Mouse (Mus musculus) CH12.LX (cell line): Measurements from ENCODE around the gene Pih1d2. TPM values are rescaled to one million over a fixed set of nuclear protein-coding genes. Genes with fewer than 3 reads are reported as not detected.

ENCODE experiments used
- DNase-seq: peaks from one replicate; pipeline ENCODE4 v3.0.0-alpha.2; 2013; ENCODE audit errors: extremely low read depth
- H3K27ac ChIP-seq: 2 replicates; pipeline ENCODE4 v1.5.1; 2012; ENCODE audit warnings: low read depth, mild to moderate bottlenecking, control low read depth, moderate library complexity; ENCODE audit not compliant: insufficient read depth
- H3K27me3 ChIP-seq: replicated peaks from 2 replicates; pipeline ENCODE3; 2012; ENCODE audit warnings: inconsistent platforms
- H3K36me3 ChIP-seq, 2 experiments: replicated peaks in 1 of 2; 2 replicates each; pipeline versions ENCODE3 to v1.6.1; 2012; ENCODE audit warnings: inconsistent platforms in 1 of 2, low read length in 1 of 2, mild to moderate bottlenecking in 1 of 2, mixed read lengths in 1 of 2, moderate library complexity in 1 of 2; ENCODE audit not compliant: control insufficient read depth in 1 of 2, insufficient read depth in 1 of 2
- H3K4me1 ChIP-seq, 2 experiments: 2 replicates each; pipeline ENCODE4 v1.6.1; 2012; ENCODE audit warnings: inconsistent platforms in 1 of 2, moderate library complexity in 1 of 2; ENCODE audit not compliant: insufficient read depth in 2 of 2, control insufficient read depth in 1 of 2
- H3K4me2 ChIP-seq: 2 replicates; pipeline ENCODE4 v1.6.1; 2012; ENCODE audit warnings: low read depth, mild to moderate bottlenecking, control low read depth; ENCODE audit not compliant: poor library complexity, insufficient read depth, severe bottlenecking
- H3K4me3 ChIP-seq, 3 experiments: fragments of 150-350 bp in 1 of 3; sonication (generic) in 1 of 3; replicated peaks in 1 of 3; 2 replicates each; pipeline versions ENCODE3 to v1.5.1; 2011 to 2012; ENCODE audit warnings: low read depth in 2 of 3, low read length in 2 of 3, mild to moderate bottlenecking in 2 of 3, moderate library complexity in 2 of 3, control low read depth in 1 of 3, improper control_type of control experiment in 1 of 3, inconsistent platforms in 1 of 3, mixed read lengths in 1 of 3; ENCODE audit not compliant: poor library complexity in 1 of 3
- H3K79me2 ChIP-seq: replicated peaks from 2 replicates; pipeline ENCODE4 v1.6.1; 2012; ENCODE audit warnings: mild to moderate bottlenecking, moderate library complexity; ENCODE audit not compliant: control insufficient read depth, poor library complexity, insufficient read depth, severe bottlenecking; ENCODE audit errors: extremely low read depth
- H3K9ac ChIP-seq: 2 replicates; pipeline ENCODE4 v1.6.1; 2012; ENCODE audit warnings: low read depth, mild to moderate bottlenecking, control low read depth, moderate library complexity; ENCODE audit not compliant: insufficient read depth
- H3K9me3 ChIP-seq: replicated peaks from 2 replicates; pipeline ENCODE3; 2012; ENCODE audit warnings: low read length, inconsistent platforms, mixed read lengths
- BHLHE40 ChIP-seq: IDR thresholded peaks from 2 replicates; pipeline ENCODE4 v1.6.1; 2011; ENCODE audit warnings: mild to moderate bottlenecking, low read depth, low read length, improper control_type of control experiment
- CHD2 ChIP-seq: IDR thresholded peaks from 2 replicates; pipeline ENCODE4 v1.6.1; 2011; ENCODE audit warnings: low read length, improper control_type of control experiment
- CTCF ChIP-seq, 2 experiments: IDR thresholded peaks in 1 of 2; conservative IDR thresholded peaks in 1 of 2; 2 replicates each; pipeline ENCODE4 v1.5.1; 2011 to 2012; ENCODE audit warnings: low read depth in 2 of 2, low read length in 2 of 2, improper control_type of control experiment in 1 of 2, inconsistent platforms in 1 of 2, mild to moderate bottlenecking in 1 of 2, moderate library complexity in 1 of 2
- E2F4 ChIP-seq: IDR thresholded peaks from 2 replicates; pipeline ENCODE4 v1.6.1; 2011; ENCODE audit warnings: low read depth, low read length, improper control_type of control experiment; ENCODE audit not compliant: insufficient replicate concordance
- ELF1 ChIP-seq: IDR thresholded peaks from 2 replicates; pipeline ENCODE4 v1.6.1; 2014; ENCODE audit warnings: low read depth, mild to moderate bottlenecking, inconsistent platforms, low read length, improper control_type of control experiment
- EP300 ChIP-seq: IDR thresholded peaks from 2 replicates; pipeline ENCODE4 v1.6.1; 2011; ENCODE audit warnings: low read length, improper control_type of control experiment
- ETS1 ChIP-seq: conservative IDR thresholded peaks from 2 replicates; pipeline ENCODE4 v1.6.1; 2012; ENCODE audit warnings: low read depth, mild to moderate bottlenecking, inconsistent platforms, low read length, improper control_type of control experiment, moderate library complexity
- IRF4 ChIP-seq: IDR thresholded peaks from 2 replicates; pipeline ENCODE4 v1.6.1; 2014; ENCODE audit warnings: low read depth, mild to moderate bottlenecking, inconsistent platforms, low read length, improper control_type of control experiment
- JUN ChIP-seq: IDR thresholded peaks from 2 replicates; pipeline ENCODE4 v1.6.1; 2011; ENCODE audit warnings: low read depth, mild to moderate bottlenecking, low read length, improper control_type of control experiment, moderate library complexity; ENCODE audit not compliant: insufficient read depth
- JUND ChIP-seq: conservative IDR thresholded peaks from 2 replicates; pipeline ENCODE4 v1.6.1; 2011; ENCODE audit warnings: low read depth, low read length, improper control_type of control experiment
- KAT2A ChIP-seq: IDR thresholded peaks from 2 replicates; pipeline ENCODE4 v1.6.1; 2012; ENCODE audit warnings: low read length, improper control_type of control experiment, inconsistent platforms; ENCODE audit not compliant: insufficient replicate concordance
- MAFK ChIP-seq: IDR thresholded peaks from 2 replicates; pipeline ENCODE4 v1.6.1; 2011; ENCODE audit warnings: low read length, improper control_type of control experiment; ENCODE audit not compliant: insufficient replicate concordance
- MAX ChIP-seq: IDR thresholded peaks from 2 replicates; pipeline ENCODE4 v1.6.1; 2011; ENCODE audit warnings: low read length, improper control_type of control experiment
- MAZ ChIP-seq: IDR thresholded peaks from 2 replicates; pipeline ENCODE4 v1.6.1; 2012; ENCODE audit warnings: low read depth, mild to moderate bottlenecking, inconsistent platforms, low read length, improper control_type of control experiment, moderate library complexity
- MXI1 ChIP-seq: IDR thresholded peaks from 2 replicates; pipeline ENCODE4 v1.6.1; 2011; ENCODE audit warnings: mild to moderate bottlenecking, low read depth, low read length, improper control_type of control experiment
- MYC ChIP-seq: IDR thresholded peaks from 2 replicates; pipeline ENCODE4 v1.6.1; 2011; ENCODE audit warnings: low read depth, mild to moderate bottlenecking, improper control_type of control experiment, low read length
- NELFE ChIP-seq: IDR thresholded peaks from 2 replicates; pipeline ENCODE4 v1.6.1; 2011; ENCODE audit warnings: low read depth, low read length, improper control_type of control experiment
- NRF1 ChIP-seq: IDR thresholded peaks from 2 replicates; pipeline ENCODE4 v1.6.1; 2014; ENCODE audit warnings: low read depth, mild to moderate bottlenecking, inconsistent platforms, low read length, improper control_type of control experiment, moderate library complexity
- PAX5 ChIP-seq: IDR thresholded peaks from 2 replicates; pipeline ENCODE4 v1.6.1; 2012; ENCODE audit warnings: low read length, inconsistent platforms, mixed read lengths
- POLR2A ChIP-seq: IDR thresholded peaks from 2 replicates; pipeline ENCODE4 v1.6.1; 2011; ENCODE audit warnings: low read depth, mild to moderate bottlenecking, improper control_type of control experiment, low read length
- POLR2AphosphoS2 ChIP-seq: IDR thresholded peaks from 2 replicates; pipeline ENCODE4 v1.6.1; 2011; ENCODE audit warnings: low read depth, low read length, improper control_type of control experiment
- RCOR1 ChIP-seq: conservative IDR thresholded peaks from 2 replicates; pipeline ENCODE4 v1.6.1; 2012; ENCODE audit warnings: low read depth, mild to moderate bottlenecking, inconsistent platforms, low read length, improper control_type of control experiment
- SMC3 ChIP-seq: IDR thresholded peaks from 2 replicates; pipeline ENCODE4 v1.6.1; 2011; ENCODE audit warnings: low read depth, low read length, improper control_type of control experiment
- TBP ChIP-seq: conservative IDR thresholded peaks from 2 replicates; pipeline ENCODE4 v1.6.1; 2011; ENCODE audit warnings: low read depth, low read length, improper control_type of control experiment
- TCF12 ChIP-seq: IDR thresholded peaks from 2 replicates; pipeline ENCODE4 v1.6.1; 2014; ENCODE audit warnings: low read depth, mild to moderate bottlenecking, inconsistent platforms, low read length, improper control_type of control experiment
- UBTF ChIP-seq: IDR thresholded peaks from 2 replicates; pipeline ENCODE4 v1.6.1; 2012; ENCODE audit warnings: low read depth, mild to moderate bottlenecking, inconsistent platforms, low read length, improper control_type of control experiment, moderate library complexity
- USF2 ChIP-seq: conservative IDR thresholded peaks from 2 replicates; pipeline ENCODE4 v1.6.1; 2011; ENCODE audit warnings: low read depth, low read length, improper control_type of control experiment
- ZKSCAN1 ChIP-seq: IDR thresholded peaks from 2 replicates; pipeline ENCODE4 v1.6.1; 2012; ENCODE audit warnings: low read depth, inconsistent platforms, low read length, improper control_type of control experiment, borderline replicate concordance
- ZMIZ1 ChIP-seq: IDR thresholded peaks from 2 replicates; pipeline ENCODE4 v1.6.1; 2012; ENCODE audit warnings: low read depth, mild to moderate bottlenecking, inconsistent platforms, low read length, improper control_type of control experiment
- dilution Hi-C: fragments of 300-500 bp; cut with MboI; formaldehyde crosslinking; loops from 2 replicates; pipeline ENCODE4 v1.14.3; 2020; ENCODE audit warnings: low sequenced_read_pairs; ENCODE audit not compliant: extremely low pct_unique_long_range_greater_than_20kb, extremely low pct_ligation_motif_present
- in situ Hi-C: fragments of 300-500 bp; cut with MboI; formaldehyde crosslinking; loops from 3 replicates; pipeline ENCODE4 v1.14.3; 2019; ENCODE audit warnings: low sequenced_read_pairs, low pct_ligation_motif_present, low pct_unique_long_range_greater_than_20kb, mixed read lengths
- polyA plus RNA-seq: library from polyadenylated mRNA; unstranded; fragments of >175 nt; gene quantifications from 2 replicates; pipeline ENCODE4 v1.2.1, GENCODE M21; 2012; ENCODE audit warnings: low read depth; ENCODE audit not compliant: insufficient read length
- total RNA-seq, 2 experiments: library from RNA; depleted of rRNA; stranded (reverse); fragments of 300-350 nt in 1 of 2; fragments of >200 nt in 1 of 2; gene quantifications; 2 replicates each; pipeline ENCODE4 v1.2.3; 2012 to 2014

Gene Pih1d2
- total and polyA plus RNA-seq, 3 experiments: 1.8 to 5.5 (median 2.8) TPM

GRCm38 (mm10) chr9:50602055-50602845 is 14.9 kb upstream of the Pih1d2 start:
- Histone ChIP-seq H3K27ac (no peak overlapping the region), H3K4me1 (peaks cover 5 to 34% of the 10 kb centered on the region in 2 experiments; a peak in 3 of 4 replicates), H3K79me2 (peaks cover 45% of the 10 kb centered on the region), H3K9me3 (no peaks in the 10 kb centered on the region), H3K4me3 (peak overlapping the region; percentile 80 to 98 (median 84)), H3K9ac (peak overlapping the region; percentile 73), H3K36me3 (peaks cover 30 to 52% of the 10 kb centered on the region in 2 experiments), H3K4me2 (peak overlapping the region; percentile 52), H3K27me3 (no peaks in the 10 kb centered on the region)
- TF ChIP-seq MAX (no peak), E2F4 (no peak), BHLHE40 (no peak), TCF12 (no peak), TBP (no peak), NELFE (no peak), MAFK (no peak), ETS1 (no peak), ZMIZ1 (no peak), KAT2A (no peak), ZKSCAN1 (no peak), CTCF (conservative IDR thresholded peaks at IDR 0.05 in 1 of 2, IDR thresholded peaks at IDR 0.05 in 1 of 2; ENCODE audit: low read depth in 2 of 2, low read length in 2 of 2) (no peak), PAX5 (no peak), USF2 (no peak), POLR2AphosphoS2 (no peak), MAZ (no peak), JUN (no peak), MYC (no peak)
- no peak for DNase-seq
- in situ Hi-C loops (loop anchor here (10.0 kb wide), 1 partner anchor 147 kb away; no protein-coding TSS in a partner anchor), dilution Hi-C loops (no loop called here)

- H3K36me3 ChIP-seq: peaks cover 27 to 49% of the 10 kb centered on the region in 2 experiments
- H3K9ac ChIP-seq: peak within 1 kb of the TSS; percentile 92
- peaks cover 47% of the 10 kb centered on the region for H3K79me2 ChIP-seq
- H3K4me2 ChIP-seq: peak within 1 kb of the TSS; percentile 89
- H3K27me3 ChIP-seq: no peaks in the 10 kb centered on the region
- dilution Hi-C loops: no loop called here
- no peaks in the 10 kb centered on the region for H3K9me3 ChIP-seq
- H3K4me1 ChIP-seq: peaks cover 5 to 34% of the 10 kb centered on the region in 2 experiments; a peak in 3 of 4 replicates
- H3K27ac ChIP-seq: peak within 1 kb of the TSS; percentile 62
- peak; percentile 96 for DNase-seq
- H3K4me3 ChIP-seq: peak within 1 kb of the TSS; percentile 80 to 98 (median 84)
- in situ Hi-C loops: loop anchor here (10.0 kb wide), 1 partner anchor 149 kb away; no protein-coding TSS in a partner anchor
- TF ChIP-seq IRF4: peak; percentile 38; the same call in 1 of the 2 replicates
- TF ChIP-seq TBP: peak; percentile 91
- TF ChIP-seq ZMIZ1: peak; percentile 87
- no peak for TF ChIP-seq SMC3
- TF ChIP-seq NRF1: peak; percentile 98
- no peak for TF ChIP-seq EP300
- peak; percentile 88 for TF ChIP-seq CHD2
- no peak; the same call in 1 of the 2 replicates for TF ChIP-seq POLR2AphosphoS2
- peak; percentile 94 for TF ChIP-seq NELFE
- TF ChIP-seq E2F4: peak; percentile 55; the same call in 1 of the 2 replicates
- no peak for TF ChIP-seq UBTF
- peak; percentile 96 for TF ChIP-seq POLR2A
- peak; percentile 93 for TF ChIP-seq ELF1
- TF ChIP-seq JUND: no peak
- no peak; the same call in 1 of the 2 replicates for TF ChIP-seq RCOR1
- no peak for TF ChIP-seq JUN
- peak; percentile 81 for TF ChIP-seq MXI1
- peak; percentile 73 for TF ChIP-seq MAX
Observed at GRCm38 (mm10) chr9:50603189-50603997, 13.7 kb upstream of the Pih1d2 start, which contains the start of the genes Sdhd and Timm8b. Gene Sdhd (minus strand): TSS chr9:50603812. Gene Timm8b (plus strand): TSS chr9:50603910.
